Mouse (Mus musculus) cerebellum, postnatal 36 days (tissue): ENCODE data around the gene Gm5615.

ENCODE experiments used
- DNase-seq, 2 experiments: peaks; one replicate each; pipeline ENCODE4 v3.0.0; 2021 to 2022; ENCODE audit warnings: mixed read lengths in 2 of 2

The Gm5615 gene

DNA sequence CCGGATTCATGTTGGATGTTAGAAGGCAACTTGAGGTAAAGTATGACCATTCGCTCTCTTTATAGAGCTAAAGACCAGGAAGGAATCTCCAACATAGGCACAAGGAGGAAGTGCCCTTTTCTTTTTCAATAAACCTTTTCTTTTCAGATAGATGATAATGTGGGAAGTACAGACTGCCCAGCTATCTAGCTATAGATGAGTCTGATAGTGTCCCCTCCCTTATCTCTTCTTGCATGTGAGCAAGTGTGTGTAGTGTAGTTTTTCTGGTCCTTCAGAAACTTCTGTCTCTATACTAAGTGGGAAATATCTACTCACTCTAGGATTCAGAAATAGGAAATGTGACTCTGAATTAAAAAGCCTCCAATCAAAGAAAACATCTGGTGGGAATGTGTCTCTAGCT, at the start of gene Gm5615:
Gene Gm5615 (minus strand): TSS at position 101 of the 400 bp plus-strand sequence.
- DNase-seq: no peak

DNA sequence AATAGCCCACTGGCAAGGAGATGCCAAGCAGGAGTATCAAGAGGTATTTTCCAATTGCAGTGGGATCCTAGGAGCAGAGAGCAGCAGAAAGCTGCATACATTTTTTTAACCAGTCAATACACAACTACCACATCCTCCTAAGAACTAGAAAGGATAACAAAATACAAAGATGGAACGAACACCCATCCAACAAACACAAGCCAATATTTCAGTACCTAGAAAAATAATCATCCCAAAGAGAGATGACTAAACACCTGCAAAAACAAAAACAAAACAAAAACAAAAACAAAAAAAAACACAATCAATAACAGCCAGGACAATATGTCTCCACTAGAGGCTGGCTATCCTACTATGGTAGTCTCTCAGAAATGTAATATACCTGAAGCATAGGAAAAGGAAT, 40.8 kb upstream of the Gm5615 start, which contains the start of gene Gm17689:
Gene Gm17689 (minus strand): TSS at position 101 of the 400 bp plus-strand sequence.
- no peak for DNase-seq

DNA sequence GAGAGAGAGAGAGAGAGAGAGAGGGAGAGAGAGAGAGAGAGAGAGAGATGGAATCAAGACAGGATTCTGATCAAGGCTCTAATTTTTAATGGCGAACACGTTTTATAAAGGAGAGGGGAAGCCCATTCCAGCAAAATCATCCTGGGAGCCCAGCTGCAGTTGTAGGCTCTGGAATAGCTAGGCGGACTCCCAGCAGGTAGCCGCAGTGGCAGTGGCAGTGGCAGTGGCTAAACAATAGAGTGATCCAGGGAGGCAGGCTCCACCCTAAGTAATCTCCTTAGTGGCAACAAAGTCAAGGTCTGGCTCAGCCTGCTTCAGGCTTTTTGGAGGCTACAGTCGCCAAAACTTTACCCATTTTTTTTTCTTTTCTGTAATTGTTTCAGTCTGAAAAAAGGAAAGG, 37.6 kb downstream of the Gm5615 start:
- no peak for DNase-seq

DNA sequence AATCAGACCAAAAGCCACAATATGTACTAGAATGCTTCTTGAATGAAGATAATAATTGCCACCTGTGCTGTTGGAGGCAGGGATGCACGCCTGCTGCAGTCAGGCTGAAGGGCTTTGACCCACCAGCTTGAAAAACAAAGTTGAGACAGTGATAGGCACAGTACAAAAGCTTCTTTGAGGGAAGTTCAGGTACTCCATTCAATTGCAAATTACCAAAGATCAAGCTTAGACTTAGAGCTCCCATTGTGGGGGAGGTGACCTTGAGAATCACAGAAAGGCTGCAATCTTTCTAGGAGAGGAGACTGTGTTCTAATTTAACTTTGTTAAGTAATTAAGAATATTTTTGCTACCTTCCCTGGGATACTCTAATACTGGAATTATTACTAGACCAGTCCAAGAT, 45.9 kb downstream of the Gm5615 start:
- no peak for DNase-seq

DNA sequence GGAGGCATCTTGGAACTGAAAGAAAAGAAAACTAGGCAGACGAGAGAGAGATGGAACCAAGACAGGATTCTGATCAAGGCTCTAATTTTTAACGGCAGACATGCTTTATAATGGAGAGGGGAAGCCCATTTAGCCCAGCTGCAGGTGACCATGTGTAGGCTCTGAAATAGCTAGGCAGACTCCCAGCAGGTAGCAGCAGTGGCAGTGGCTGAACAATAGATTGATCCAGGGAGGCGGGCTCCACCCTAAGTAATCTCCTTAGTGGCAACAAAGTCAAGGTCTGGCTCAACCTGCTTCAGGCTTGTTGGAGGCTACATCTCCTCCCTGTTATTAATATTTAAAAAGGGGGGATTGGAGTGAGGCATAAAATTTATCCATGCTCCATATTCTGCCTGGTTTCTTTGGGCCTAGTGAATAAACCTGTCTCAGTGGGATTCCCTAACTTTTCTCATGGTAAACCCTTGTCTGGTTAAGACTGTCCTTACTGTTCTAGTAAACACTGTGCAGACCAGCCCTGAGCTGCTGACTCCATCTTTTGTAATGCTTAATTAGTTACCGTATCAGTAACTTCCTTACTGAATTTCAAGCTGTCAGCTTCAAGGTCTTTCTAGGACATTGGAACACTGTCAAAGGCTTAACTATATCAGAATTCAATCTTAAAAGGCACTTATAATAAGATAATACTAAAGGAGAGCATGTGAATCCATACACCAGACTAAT, 47.1 kb downstream of the Gm5615 start:
- DNase-seq: no peak
